Mouse (Mus musculus): Measurements from ENCODE around the gene Hoxc11. TPM values are rescaled to one million over a fixed set of nuclear protein-coding genes. Genes with fewer than 3 reads are reported as not detected.

The Hoxc11 gene
- polyA plus RNA-seq, 1 experiment from 2014 or later: not detected

GRCm38 (mm10) chr15:102969296-102969695 is 15.1 kb downstream of the Hoxc11 start:
- H3K9me3 ChIP-seq (ENCODE audit: control insufficient read depth, low read length): no peaks in the 10 kb centered on the region
- 40% methylated on average over 1 of the region's 1 CpGs for WGBS
- H3K36me3 ChIP-seq (replicated peaks; ENCODE audit: control insufficient read depth, insufficient read depth): no peaks in the 10 kb centered on the region
- no peak overlapping the region for H3K4me3 ChIP-seq (replicated peaks; ENCODE audit: low read length)
- peaks cover 100% of the 10 kb centered on the region for H3K27me3 ChIP-seq (ENCODE audit: control insufficient read depth, insufficient read depth, low read length)
- H3K4me1 ChIP-seq (replicated peaks; ENCODE audit: control insufficient read depth, insufficient read depth, low read length): no peaks in the 10 kb centered on the region
- no peak overlapping the region for H3K9ac ChIP-seq
- no peak overlapping the region for H3K4me2 ChIP-seq (replicated peaks)
- DNase-seq (ENCODE audit: low spot score) (no peak), ATAC-seq (ENCODE audit: low FRiP score) (no peak)
- H3K27ac ChIP-seq: no peak overlapping the region

- H3K9ac ChIP-seq: no peak overlapping the region
- DNase-seq (ENCODE audit: low spot score): no peak
- no peaks in the 10 kb centered on the region for H3K4me1 ChIP-seq (replicated peaks; ENCODE audit: control insufficient read depth, insufficient read depth, low read length)
- H3K4me2 ChIP-seq (replicated peaks): no peak overlapping the region
- ATAC-seq (ENCODE audit: low FRiP score): no peak
- no peaks in the 10 kb centered on the region for H3K9me3 ChIP-seq (ENCODE audit: control insufficient read depth, low read length)
- H3K36me3 ChIP-seq (replicated peaks; ENCODE audit: control insufficient read depth, insufficient read depth): no peaks in the 10 kb centered on the region
- H3K27ac ChIP-seq: no peak overlapping the region
- H3K27me3 ChIP-seq (ENCODE audit: control insufficient read depth, insufficient read depth, low read length): peaks cover 100% of the 10 kb centered on the region
- 3% methylated on average over 12 of the region's 12 CpGs for WGBS
- no peak overlapping the region for H3K4me3 ChIP-seq (replicated peaks; ENCODE audit: low read length)
Measured at GRCm38 (mm10) chr15:102970740-102971139, 16.5 kb downstream of the Hoxc11 start.

GRCm38 (mm10) chr15:102972254-102972653 is 18.0 kb downstream of the Hoxc11 start:
- H3K9me3 ChIP-seq (ENCODE audit: control insufficient read depth, low read length): no peaks in the 10 kb centered on the region
- no peak overlapping the region for H3K27ac ChIP-seq
- H3K4me1 ChIP-seq (replicated peaks; ENCODE audit: control insufficient read depth, insufficient read depth, low read length): no peaks in the 10 kb centered on the region
- H3K36me3 ChIP-seq (replicated peaks; ENCODE audit: control insufficient read depth, insufficient read depth): no peaks in the 10 kb centered on the region
- H3K4me3 ChIP-seq (replicated peaks; ENCODE audit: low read length): no peak overlapping the region
- no peak overlapping the region for H3K9ac ChIP-seq
- no peak overlapping the region for H3K4me2 ChIP-seq (replicated peaks)
- peaks cover 100% of the 10 kb centered on the region for H3K27me3 ChIP-seq (ENCODE audit: control insufficient read depth, insufficient read depth, low read length)
- no peak for ATAC-seq (ENCODE audit: low FRiP score)
- WGBS: 2% methylated on average over 21 of the region's 21 CpGs
- DNase-seq (ENCODE audit: low spot score): no peak

DNA sequence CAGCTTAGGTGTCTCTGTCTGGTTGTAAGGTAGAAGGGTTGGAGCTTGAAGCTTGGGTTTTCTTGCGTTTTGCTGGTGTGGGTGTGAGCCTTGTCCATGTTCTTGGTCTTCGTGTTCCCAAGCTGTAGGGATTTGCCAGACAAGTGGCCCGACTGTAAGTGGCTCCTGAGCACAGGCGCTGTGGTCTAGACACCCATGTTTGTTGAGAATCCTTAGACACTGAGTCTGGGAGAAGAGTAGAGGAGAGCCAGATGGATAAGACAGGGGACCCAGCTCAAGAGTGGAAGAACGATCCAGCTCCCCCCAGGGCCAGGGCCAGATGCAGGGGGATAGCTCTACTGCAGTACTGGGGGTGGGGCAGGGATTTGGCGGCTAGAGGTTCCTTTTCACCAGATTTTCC is 18.5 kb downstream of the Hoxc11 start:
- H3K27ac ChIP-seq: no peak overlapping the region
- H3K9ac ChIP-seq: no peak overlapping the region
- no peak for DNase-seq (ENCODE audit: low spot score)
- H3K27me3 ChIP-seq (ENCODE audit: control insufficient read depth, insufficient read depth, low read length): peaks cover 100% of the 10 kb centered on the region
- H3K4me3 ChIP-seq (replicated peaks; ENCODE audit: low read length): no peak overlapping the region
- no peaks in the 10 kb centered on the region for H3K9me3 ChIP-seq (ENCODE audit: control insufficient read depth, low read length)
- no peak for ATAC-seq (ENCODE audit: low FRiP score)
- no peak overlapping the region for H3K4me2 ChIP-seq (replicated peaks)
- no peaks in the 10 kb centered on the region for H3K36me3 ChIP-seq (replicated peaks; ENCODE audit: control insufficient read depth, insufficient read depth)
- no peaks in the 10 kb centered on the region for H3K4me1 ChIP-seq (replicated peaks; ENCODE audit: control insufficient read depth, insufficient read depth, low read length)
- WGBS: 0% methylated on average over 6 of the region's 6 CpGs

DNA sequence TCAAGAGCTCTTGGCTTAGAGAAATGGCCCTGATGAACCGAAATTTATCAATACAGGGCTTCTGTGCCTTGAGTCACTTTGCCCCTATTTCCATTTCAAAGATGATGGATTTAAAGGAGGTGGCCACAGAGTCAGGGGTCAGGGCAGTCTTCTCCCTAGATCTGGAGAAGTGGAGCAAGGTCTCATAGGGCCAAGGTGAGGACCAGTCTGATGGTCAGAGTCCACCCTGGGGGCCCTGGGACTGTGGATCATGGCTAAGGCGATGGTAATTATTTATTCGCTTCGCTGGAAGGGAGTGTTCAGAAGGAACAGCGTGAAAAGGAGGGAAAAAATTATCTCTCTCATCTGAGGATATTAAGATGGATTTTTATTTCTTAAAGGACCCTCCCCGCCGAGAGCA is 20.8 kb downstream of the Hoxc11 start:
- DNase-seq (ENCODE audit: low spot score) (no peak), ATAC-seq (ENCODE audit: low FRiP score) (no peak)
- peaks cover 100% of the 10 kb centered on the region for H3K27me3 ChIP-seq (ENCODE audit: control insufficient read depth, insufficient read depth, low read length)
- H3K4me3 ChIP-seq (replicated peaks; ENCODE audit: low read length): no peak overlapping the region
- H3K4me1 ChIP-seq (replicated peaks; ENCODE audit: control insufficient read depth, insufficient read depth, low read length): no peaks in the 10 kb centered on the region
- no peak overlapping the region for H3K9ac ChIP-seq
- no peaks in the 10 kb centered on the region for H3K9me3 ChIP-seq (ENCODE audit: control insufficient read depth, low read length)
- no peaks in the 10 kb centered on the region for H3K36me3 ChIP-seq (replicated peaks; ENCODE audit: control insufficient read depth, insufficient read depth)
- no peak overlapping the region for H3K4me2 ChIP-seq (replicated peaks)
- WGBS: 4% methylated on average over 7 of the region's 7 CpGs
- H3K27ac ChIP-seq: no peak overlapping the region

DNA sequence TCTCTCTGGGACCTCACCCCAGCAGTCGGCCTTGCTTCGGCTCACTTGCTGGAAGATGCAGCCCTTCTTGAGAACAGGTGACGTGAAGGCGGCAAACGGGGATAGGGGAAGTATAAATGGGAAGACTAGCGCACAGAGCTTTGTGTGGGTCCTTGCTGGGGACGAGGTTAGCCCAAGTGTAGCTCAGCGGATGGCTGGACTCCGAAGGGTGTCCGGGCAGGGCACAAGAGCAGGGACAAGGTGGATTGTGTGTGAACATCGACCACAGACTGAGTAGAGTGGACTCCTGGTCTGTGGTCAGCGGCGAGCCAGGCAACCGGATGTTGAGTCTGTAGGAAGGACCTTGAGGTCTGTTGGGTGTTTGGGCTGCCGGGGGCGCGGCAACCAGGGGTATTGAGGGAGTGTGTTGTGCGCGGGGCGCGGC is 21.5 kb downstream of the Hoxc11 start:
- H3K4me2 ChIP-seq (replicated peaks): no peak overlapping the region
- WGBS: 2% methylated on average over 21 of the region's 21 CpGs
- H3K36me3 ChIP-seq (replicated peaks; ENCODE audit: control insufficient read depth, insufficient read depth): no peaks in the 10 kb centered on the region
- no peaks in the 10 kb centered on the region for H3K9me3 ChIP-seq (ENCODE audit: control insufficient read depth, low read length)
- no peak overlapping the region for H3K9ac ChIP-seq
- H3K4me1 ChIP-seq (replicated peaks; ENCODE audit: control insufficient read depth, insufficient read depth, low read length): no peaks in the 10 kb centered on the region
- ATAC-seq (ENCODE audit: low FRiP score) (no peak), DNase-seq (ENCODE audit: low spot score) (no peak)
- no peak overlapping the region for H3K4me3 ChIP-seq (replicated peaks; ENCODE audit: low read length)
- peaks cover 100% of the 10 kb centered on the region for H3K27me3 ChIP-seq (ENCODE audit: control insufficient read depth, insufficient read depth, low read length)
- no peak overlapping the region for H3K27ac ChIP-seq

GRCm38 (mm10) chr15:102976171-102976570 is 21.9 kb downstream of the Hoxc11 start, which contains the start of gene Hoxc9:
TSS of gene Hoxc9 (plus strand) at chr15:102976439.
- DNase-seq (ENCODE audit: low spot score) (no peak), ATAC-seq (ENCODE audit: low FRiP score) (no peak)
- no peak within 1 kb of the TSS for H3K27ac ChIP-seq
- H3K4me3 ChIP-seq (replicated peaks; ENCODE audit: low read length): no peak within 1 kb of the TSS
- no peak within 1 kb of the TSS for H3K9ac ChIP-seq
- WGBS: 2% methylated on average over 15 of the region's 20 CpGs
- H3K27me3 ChIP-seq (ENCODE audit: control insufficient read depth, insufficient read depth, low read length): peaks cover 100% of the 10 kb centered on the region
- no peak within 1 kb of the TSS for H3K4me2 ChIP-seq (replicated peaks)
- no peaks in the 10 kb centered on the region for H3K4me1 ChIP-seq (replicated peaks; ENCODE audit: control insufficient read depth, insufficient read depth, low read length)
- no peaks in the 10 kb centered on the region for H3K9me3 ChIP-seq (ENCODE audit: control insufficient read depth, low read length)
- H3K36me3 ChIP-seq (replicated peaks; ENCODE audit: control insufficient read depth, insufficient read depth): no peaks in the 10 kb centered on the region

DNA sequence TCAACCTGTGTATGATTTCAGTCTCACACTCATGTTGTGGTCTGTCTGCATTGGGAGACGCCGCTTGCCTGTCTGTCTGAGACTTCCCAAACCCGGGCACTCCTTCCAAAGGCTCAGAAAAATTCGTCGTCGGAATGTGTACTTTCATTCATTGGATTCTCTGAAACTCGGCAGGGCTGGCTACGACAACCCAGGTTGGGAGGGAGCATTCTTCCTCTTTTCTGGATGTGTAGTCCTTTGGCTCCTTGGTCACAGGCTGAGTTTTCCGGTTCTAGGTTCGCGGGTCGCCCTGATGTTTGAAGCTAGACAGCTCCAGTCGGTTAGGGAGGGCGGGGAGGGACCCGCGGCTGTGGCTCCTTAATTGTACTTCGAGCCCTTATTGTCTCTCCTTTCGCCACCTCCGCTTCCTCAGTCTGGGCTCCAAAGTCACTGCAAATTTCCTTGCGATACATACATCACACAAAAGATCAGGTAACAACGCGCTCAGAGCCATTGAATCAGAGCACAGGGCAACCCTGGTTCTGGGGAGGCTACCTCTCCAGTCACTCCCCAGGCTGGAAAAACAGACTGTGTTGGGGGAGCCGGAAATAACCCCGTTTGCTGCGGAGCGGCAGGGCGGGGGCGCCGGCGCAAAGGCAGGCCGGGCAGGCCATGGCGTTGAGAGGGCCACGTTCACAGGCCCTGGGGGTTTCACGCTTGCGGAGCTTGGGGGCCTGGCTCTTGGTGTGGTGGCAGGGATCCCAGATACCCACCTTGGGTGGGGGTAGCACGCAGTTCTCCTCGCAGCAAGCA is 22.6 kb downstream of the Hoxc11 start:
- Histone ChIP-seq H3K4me1 (replicated peaks; ENCODE audit: control insufficient read depth, insufficient read depth, low read length) (no peaks in the 10 kb centered on the region), H3K27me3 (ENCODE audit: control insufficient read depth, insufficient read depth, low read length) (peaks cover 100% of the 10 kb centered on the region), H3K4me3 (replicated peaks; ENCODE audit: low read length) (no peak overlapping the region), H3K9me3 (ENCODE audit: control insufficient read depth, low read length) (no peaks in the 10 kb centered on the region), H3K36me3 (replicated peaks; ENCODE audit: control insufficient read depth, insufficient read depth) (no peaks in the 10 kb centered on the region), H3K4me2 (replicated peaks) (no peak overlapping the region), H3K9ac (no peak overlapping the region), H3K27ac (no peak overlapping the region)
- DNase-seq (ENCODE audit: low spot score) (no peak), ATAC-seq (ENCODE audit: low FRiP score) (no peak)
- under 1% methylated on average over 37 of the region's 37 CpGs for WGBS

- no peak for ATAC-seq (ENCODE audit: low FRiP score)
- no peak for DNase-seq (ENCODE audit: low spot score)
- H3K4me1 ChIP-seq (replicated peaks; ENCODE audit: control insufficient read depth, insufficient read depth, low read length): no peaks in the 10 kb centered on the region
- no peaks in the 10 kb centered on the region for H3K36me3 ChIP-seq (replicated peaks; ENCODE audit: control insufficient read depth, insufficient read depth)
- no peak overlapping the region for H3K9ac ChIP-seq
- no peak overlapping the region for H3K27ac ChIP-seq
- H3K9me3 ChIP-seq (ENCODE audit: control insufficient read depth, low read length): no peaks in the 10 kb centered on the region
- peaks cover 100% of the 10 kb centered on the region for H3K27me3 ChIP-seq (ENCODE audit: control insufficient read depth, insufficient read depth, low read length)
- WGBS: 2% methylated on average over 16 of the region's 16 CpGs
- no peak overlapping the region for H3K4me3 ChIP-seq (replicated peaks; ENCODE audit: low read length)
- H3K4me2 ChIP-seq (replicated peaks): no peak overlapping the region
Measured at GRCm38 (mm10) chr15:102977423-102977974, 23.3 kb downstream of the Hoxc11 start.

All from hindbrain, embryonic 14.5 days (tissue).